ENCODE assay signal across 8 mouse cellular contexts in genomic region chr9:78427362-78427781, GRCm38 (mm10). TPM values are rescaled to one million over a fixed set of nuclear protein-coding genes. Genes with fewer than 3 reads are reported as not detected.
A peak's percentile ranks its signal among the peaks of the same experiment; 100 is the strongest.
DNase-seq lines count a peak whose midpoint lies in the region; ATAC-seq and TF ChIP-seq lines count a peak whose summit lies in the region.

No protein-coding gene starts in this region.

- TF ChIP-seq CTCF in heart, adult 2 months (IDR thresholded peaks at IDR 0.05), result no peak

- ATAC-seq in CD4-positive, CD25-positive, alpha-beta regulatory T cell, adult 4 months, result peak; percentile 89
- ATAC-seq in forebrain, embryonic 11.5 days (replicated peaks; ENCODE audit: low FRiP score), result 0 out of 2 replicates have a peak, but pooled peaks have one; percentile 36
- peak; percentile 75 for ATAC-seq in liver, embryonic 11.5 days (replicated peaks; ENCODE audit: low FRiP score)
- ATAC-seq in neural tube, embryonic 15.5 days (ENCODE audit: low FRiP score), result peak; percentile 28; the same call in 1 of the 2 replicates
- no peak; the same call in 1 of the 2 replicates for ATAC-seq in monocyte, adult 5-6 weeks (replicated peaks; ENCODE audit: insufficient number of reproducible peaks, low FRiP score, low TSS enrichment, poor library complexity, severe bottlenecking)

- 16% methylated on average over 27 of the region's 27 CpGs for WGBS in heart, adult 2 months
- 32% methylated on average over 26 of the region's 27 CpGs for WGBS in forebrain, embryonic 11.5 days
- WGBS in liver, embryonic 11.5 days, result 14% methylated on average over 27 of the region's 27 CpGs
- 21% methylated on average over 25 of the region's 27 CpGs for WGBS in neural tube, embryonic 15.5 days

- no peak overlapping the region for H3K4me3 ChIP-seq in heart, adult 2 months
- peak overlapping the region; percentile 19; the same call in 1 of the 2 replicates for H3K4me3 ChIP-seq in forebrain, embryonic 11.5 days (ENCODE audit: low read depth, low read length)
- peak overlapping the region; percentile 39 for H3K4me3 ChIP-seq in liver, embryonic 11.5 days (ENCODE audit: low read depth, low read length)
- peak overlapping the region; percentile 36 for H3K4me3 ChIP-seq in neural tube, embryonic 15.5 days (replicated peaks)

- no peaks in the 10 kb centered on the region for H3K36me3 ChIP-seq in heart, adult 2 months (ENCODE audit: control insufficient read depth, insufficient read depth, low read length)
- H3K36me3 ChIP-seq in forebrain, embryonic 11.5 days (ENCODE audit: control insufficient read depth, insufficient read depth, low read length), result no peaks in the 10 kb centered on the region
- no peaks in the 10 kb centered on the region for H3K36me3 ChIP-seq in liver, embryonic 11.5 days (ENCODE audit: control insufficient read depth, insufficient read depth, low read length)
- H3K36me3 ChIP-seq in neural tube, embryonic 15.5 days, result no peaks in the 10 kb centered on the region

- no peaks in the 10 kb centered on the region for H3K27me3 ChIP-seq in heart, adult 2 months (ENCODE audit: control insufficient read depth, insufficient read depth, low read length)
- no peaks in the 10 kb centered on the region for H3K27me3 ChIP-seq in forebrain, embryonic 11.5 days (ENCODE audit: control insufficient read depth, insufficient read depth, low read length)
- H3K27me3 ChIP-seq in liver, embryonic 11.5 days (replicated peaks; ENCODE audit: control insufficient read depth, insufficient read depth, low read length), result no peaks in the 10 kb centered on the region
- H3K27me3 ChIP-seq in neural tube, embryonic 15.5 days (replicated peaks), result no peaks in the 10 kb centered on the region

- no peak for TF ChIP-seq POLR2A in heart, adult 2 months (IDR thresholded peaks at IDR 0.05; ENCODE audit: insufficient read depth, low read depth, low read length)

- TF ChIP-seq EP300 in heart, adult 2 months (IDR thresholded peaks at IDR 0.05; ENCODE audit: insufficient read depth, low read depth, low read length), result no peak

- no peaks in the 10 kb centered on the region for H3K4me1 ChIP-seq in heart, adult 2 months (ENCODE audit: control insufficient read depth, insufficient read depth, low read length)
- H3K4me1 ChIP-seq in forebrain, embryonic 11.5 days (replicated peaks; ENCODE audit: control insufficient read depth, insufficient read depth, low read length), result 0 out of 2 replicates have a peak, but pooled peaks cover 3% of the 10 kb centered on the region
- peaks cover 5% of the 10 kb centered on the region for H3K4me1 ChIP-seq in liver, embryonic 11.5 days (replicated peaks; ENCODE audit: control insufficient read depth, insufficient read depth, low read length)
- H3K4me1 ChIP-seq in neural tube, embryonic 15.5 days, result peaks cover 3% of the 10 kb centered on the region; the same call in 1 of the 2 replicates

- no peak overlapping the region for H3K27ac ChIP-seq in heart, adult 2 months
- no peak overlapping the region for H3K27ac ChIP-seq in forebrain, embryonic 11.5 days (ENCODE audit: low read depth, low read length)
- no peak overlapping the region for H3K27ac ChIP-seq in liver, embryonic 11.5 days (ENCODE audit: low read depth, low read length)
- H3K27ac ChIP-seq in neural tube, embryonic 15.5 days (replicated peaks), result no peak overlapping the region

- DNase-seq in heart, adult 11 months, result peak; percentile 61
- DNase-seq in heart, adult 2 months, result no peak
- DNase-seq in forebrain, embryonic 11.5 days (ENCODE audit: low spot score), result peak; percentile 57
- peak; percentile 48 for DNase-seq in liver, embryonic 11.5 days (ENCODE audit: low spot score)
- no peak for DNase-seq in adrenal gland, adult 8-10 months

- peak overlapping the region; percentile 42 for H3K4me2 ChIP-seq in forebrain, embryonic 11.5 days (ENCODE audit: low read depth, low read length, severe bottlenecking)
- peak overlapping the region; percentile 59 for H3K4me2 ChIP-seq in liver, embryonic 11.5 days
- peak overlapping the region; percentile 69 for H3K4me2 ChIP-seq in neural tube, embryonic 15.5 days

- H3K79me2 ChIP-seq in heart, adult 2 months (replicated peaks; ENCODE audit: control insufficient read depth, insufficient read depth, low read length), result no peaks in the 10 kb centered on the region

- no peaks in the 10 kb centered on the region for H3K9me3 ChIP-seq in forebrain, embryonic 11.5 days (ENCODE audit: control insufficient read depth, low read length)
- no peaks in the 10 kb centered on the region for H3K9me3 ChIP-seq in liver, embryonic 11.5 days (ENCODE audit: control insufficient read depth, low read length)
- H3K9me3 ChIP-seq in neural tube, embryonic 15.5 days (replicated peaks), result no peaks in the 10 kb centered on the region

- H3K9ac ChIP-seq in heart, adult 2 months (ENCODE audit: low read depth, low read length), result no peak overlapping the region
- peak overlapping the region; percentile 20; the same call in 1 of the 2 replicates for H3K9ac ChIP-seq in forebrain, embryonic 11.5 days (ENCODE audit: low read length)
- H3K9ac ChIP-seq in liver, embryonic 11.5 days (ENCODE audit: low read depth, low read length), result peak overlapping the region; percentile 54
- no peak overlapping the region for H3K9ac ChIP-seq in neural tube, embryonic 15.5 days (replicated peaks)

- intact Hi-C loops in heart, adult 2 months (cut with DNase I), result no loop called here

RNA-seq across cellular contexts. Expression of gene Cgas, which starts 15.7 kb away (rescaled TPM):
- total RNA-seq in heart, adult 2 months (2021), result under 1 TPM; 0.43 to 0.55 TPM
- polyA plus RNA-seq in heart, adult 2 months (2012; rRNA removed), result 0.20 and 0.32 TPM in 2 replicates
- 1 to 10 TPM; 2.3 to 3.1 TPM for polyA plus RNA-seq in CD4-positive, CD25-positive, alpha-beta regulatory T cell, adult 4 months (2017; shearing (Covaris generic))
- polyA plus RNA-seq in forebrain, embryonic 11.5 days (2014; fragmentation: Nextera tagmentation; extraction: Ambion mirVana), result 0.39 and 0.44 TPM in 2 replicates
- polyA plus RNA-seq in liver, embryonic 11.5 days (2014; fragmentation: Nextera tagmentation; extraction: Ambion mirVana), result 0.85 and 1.3 TPM in 2 replicates
- 0.86 and 1.4 TPM in 2 replicates for polyA plus RNA-seq in neural tube, embryonic 15.5 days (2015; fragmentation: Nextera tagmentation; extraction: Ambion mirVana)
- total RNA-seq in adrenal gland, adult 8-10 months (2022), result under 1 TPM; 0.52 to 0.86 (median 0.72) TPM
- 5.0 to 10.2 TPM (median 6.5 TPM) in 3 replicates for total RNA-seq in monocyte, adult 5-6 weeks (2017)

RNA-seq across cellular contexts. Expression of gene Mto1, which starts 20.6 kb away (rescaled TPM):
- total RNA-seq in heart, adult 2 months (2021), result 10 to 100 TPM; 22.5 to 27.6 TPM
- 15.8 and 24.9 TPM in 2 replicates for polyA plus RNA-seq in heart, adult 2 months (2012; rRNA removed)
- polyA plus RNA-seq in CD4-positive, CD25-positive, alpha-beta regulatory T cell, adult 4 months (2017; shearing (Covaris generic)), result 10 to 100 TPM; 15.6 to 19.1 TPM
- polyA plus RNA-seq in forebrain, embryonic 11.5 days (2014; fragmentation: Nextera tagmentation; extraction: Ambion mirVana), result 28.0 and 30.6 TPM in 2 replicates
- 43.0 and 44.4 TPM in 2 replicates for polyA plus RNA-seq in liver, embryonic 11.5 days (2014; fragmentation: Nextera tagmentation; extraction: Ambion mirVana)
- 30.0 and 30.1 TPM in 2 replicates for polyA plus RNA-seq in neural tube, embryonic 15.5 days (2015; fragmentation: Nextera tagmentation; extraction: Ambion mirVana)
- total RNA-seq in adrenal gland, adult 8-10 months (2022), result 10 to 100 TPM; 27.4 to 33.7 (median 30.5) TPM
- 29.0 to 42.6 TPM (median 34.6 TPM) in 3 replicates for total RNA-seq in monocyte, adult 5-6 weeks (2017)

RNA-seq across cellular contexts. Expression of gene Gm17324, which starts 21.2 kb away (rescaled TPM):
- total RNA-seq in heart, adult 2 months (2021), result not detected
- polyA plus RNA-seq in heart, adult 2 months (2012; rRNA removed), result not detected in 2 replicates
- polyA plus RNA-seq in CD4-positive, CD25-positive, alpha-beta regulatory T cell, adult 4 months (2017; shearing (Covaris generic)), result under 1 TPM in 1 of 2 experiments, not detected in 1; 0.51 TPM
- polyA plus RNA-seq in forebrain, embryonic 11.5 days (2014; fragmentation: Nextera tagmentation; extraction: Ambion mirVana), result 0.72 and 0.80 TPM in 2 replicates
- 0.96 and 1.2 TPM in 2 replicates for polyA plus RNA-seq in liver, embryonic 11.5 days (2014; fragmentation: Nextera tagmentation; extraction: Ambion mirVana)
- 2.6 and 3.0 TPM in 2 replicates for polyA plus RNA-seq in neural tube, embryonic 15.5 days (2015; fragmentation: Nextera tagmentation; extraction: Ambion mirVana)
- total RNA-seq in adrenal gland, adult 8-10 months (2022), result under 1 TPM in 1 of 4 experiments, not detected in 3; 0.32 TPM
- total RNA-seq in monocyte, adult 5-6 weeks (2017), result not detected in 3 replicates

RNA-seq across cellular contexts. Expression of gene Ddx43, which starts 31.8 kb away (rescaled TPM):
- total RNA-seq in heart, adult 2 months (2021), result not detected
- polyA plus RNA-seq in heart, adult 2 months (2012; rRNA removed), result not detected in 2 replicates
- 1 to 10 TPM; 2.6 to 4.7 TPM for polyA plus RNA-seq in CD4-positive, CD25-positive, alpha-beta regulatory T cell, adult 4 months (2017; shearing (Covaris generic))
- 0.28 and 0.49 TPM in 2 replicates for polyA plus RNA-seq in forebrain, embryonic 11.5 days (2014; fragmentation: Nextera tagmentation; extraction: Ambion mirVana)
- 0.19 and 0.21 TPM in 2 replicates for polyA plus RNA-seq in liver, embryonic 11.5 days (2014; fragmentation: Nextera tagmentation; extraction: Ambion mirVana)
- 0.29 and 0.65 TPM in 2 replicates for polyA plus RNA-seq in neural tube, embryonic 15.5 days (2015; fragmentation: Nextera tagmentation; extraction: Ambion mirVana)
- not detected for total RNA-seq in adrenal gland, adult 8-10 months (2022)
- 2.8 to 15.4 TPM (median 3.9 TPM) in 3 replicates for total RNA-seq in monocyte, adult 5-6 weeks (2017)

RNA-seq across cellular contexts. Expression of gene Ooep, which starts 48.8 kb away (rescaled TPM):
- total RNA-seq in heart, adult 2 months (2021), result not detected
- polyA plus RNA-seq in heart, adult 2 months (2012; rRNA removed), result not detected in 2 replicates
- polyA plus RNA-seq in CD4-positive, CD25-positive, alpha-beta regulatory T cell, adult 4 months (2017; shearing (Covaris generic)), result not detected
- 4.7 and 5.2 TPM in 2 replicates for polyA plus RNA-seq in forebrain, embryonic 11.5 days (2014; fragmentation: Nextera tagmentation; extraction: Ambion mirVana)
- polyA plus RNA-seq in liver, embryonic 11.5 days (2014; fragmentation: Nextera tagmentation; extraction: Ambion mirVana), result 0.12 and 0.16 TPM in 2 replicates
- 3.8 and 4.4 TPM in 2 replicates for polyA plus RNA-seq in neural tube, embryonic 15.5 days (2015; fragmentation: Nextera tagmentation; extraction: Ambion mirVana)
- not detected for total RNA-seq in adrenal gland, adult 8-10 months (2022)
- total RNA-seq in monocyte, adult 5-6 weeks (2017), result 0.87 TPM in 1 of 3 replicates, not detected in the others

Comparison
In these comparisons a context has a peak if more than half of its experiments do, and no peak if none do; other contexts are left out.
1. DNase-seq: peak in heart, adult 11 months (single experiment), forebrain, embryonic 11.5 days (single experiment) and liver, embryonic 11.5 days (single experiment); none in heart, adult 2 months (0 of 2) and adrenal gland, adult 8-10 months (single experiment).
2. H3K9ac ChIP-seq: peak in forebrain, embryonic 11.5 days (single experiment) and liver, embryonic 11.5 days (single experiment); none in heart, adult 2 months (single experiment) and neural tube, embryonic 15.5 days (single experiment).
3. Peak in every context shown above with its lines, with median percentiles within 50 percentile points of each other: H3K4me2 ChIP-seq.